Mouse (Mus musculus): ENCODE results near the gene Trmt11.

DNA sequence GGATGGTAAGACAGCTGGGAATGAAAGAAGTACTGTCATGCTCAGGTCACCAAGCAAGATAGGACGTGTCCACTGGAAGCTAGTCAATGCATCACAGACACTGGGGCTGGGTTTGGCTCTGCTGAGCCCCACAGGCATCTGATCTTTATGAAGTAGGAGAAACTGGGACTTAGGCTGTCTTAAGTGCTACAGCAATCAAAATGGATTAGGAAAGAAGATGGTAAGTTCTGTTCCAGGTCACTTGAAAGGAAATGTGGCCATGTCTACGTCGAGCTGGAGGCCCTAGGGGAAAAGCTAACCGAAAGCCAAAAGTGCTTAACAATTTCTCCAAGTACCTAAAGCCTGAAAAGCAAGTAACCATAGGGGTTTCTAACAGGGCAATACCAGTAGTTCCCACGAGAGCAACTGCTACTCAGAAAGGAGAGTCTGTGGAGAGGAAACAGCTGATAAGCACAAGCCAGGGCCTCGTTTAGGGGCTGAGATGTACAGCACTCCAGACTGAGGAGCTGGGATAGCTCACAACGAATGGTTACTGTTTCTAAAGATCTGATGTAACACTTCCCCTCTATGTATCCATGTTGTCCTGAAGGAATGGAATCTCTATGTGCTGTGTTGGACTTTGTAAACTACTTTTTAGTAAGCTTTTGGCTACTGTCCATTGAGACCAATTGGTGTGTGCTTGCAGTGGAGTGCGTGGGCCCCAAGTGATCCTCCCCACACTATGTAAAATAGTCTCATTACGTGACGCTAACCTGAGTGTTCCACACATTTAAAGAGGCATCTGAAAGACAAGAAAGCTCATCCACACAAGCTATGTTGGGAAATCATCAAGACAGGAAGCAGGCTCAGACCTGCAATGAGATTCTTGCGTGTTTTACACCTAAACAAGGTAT is 44.6 kb downstream of the Trmt11 start:
- TF ChIP-seq CTCF (IDR thresholded peaks at IDR 0.05; ENCODE audit: borderline replicate concordance, control insufficient read depth, extremely low read depth, insufficient read depth, low read length, poor library complexity) (no peak), POLR2A (IDR thresholded peaks at IDR 0.05; ENCODE audit: control insufficient read depth, extremely low read depth, insufficient read depth, low read length, poor library complexity) (no peak)

Data from thymus, adult 2 months (tissue).